8 mouse cellular contexts compared by ENCODE assay signal in the genomic region with DNA sequence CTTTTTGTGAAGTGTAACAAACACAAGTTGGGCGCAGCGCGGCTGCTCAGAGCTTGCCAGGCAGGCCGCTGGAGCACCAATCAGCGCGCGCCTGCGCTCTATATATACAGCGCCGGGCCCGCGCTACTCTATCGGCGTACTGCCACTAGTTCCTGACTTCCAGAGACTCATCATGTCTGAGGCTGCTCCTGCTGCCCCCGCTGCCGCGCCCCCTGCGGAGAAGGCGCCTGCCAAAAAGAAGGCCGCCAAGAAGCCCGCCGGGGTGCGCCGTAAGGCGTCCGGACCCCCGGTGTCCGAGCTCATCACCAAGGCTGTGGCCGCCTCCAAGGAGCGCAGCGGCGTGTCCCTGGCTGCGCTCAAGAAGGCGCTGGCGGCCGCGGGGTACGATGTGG. TPM values are rescaled to one million over a fixed set of nuclear protein-coding genes. Genes with fewer than 3 reads are reported as not detected.
DNase-seq lines count a peak whose midpoint lies in the region; ATAC-seq lines count a peak whose summit lies in the region.

Gene Hist1h1c, plus strand, starts transcription at position 132 of the 392 bp plus-strand sequence.

- peak; percentile 91 for DNase-seq in Muller cell, postnatal 12 days (ENCODE audit: inconsistent ontology term)
- DNase-seq in cerebellum, postnatal 10 days = peak; percentile 90
- DNase-seq in frontal cortex, postnatal 10 days (ENCODE audit: low spot score in 2 of 2) = peak; percentile 87 to 88
- DNase-seq in hindbrain, embryonic 11.5 days (ENCODE audit: low spot score) = peak; percentile 93
- DNase-seq in layer of hippocampus, postnatal 10 days (ENCODE audit: low spot score in 2 of 2) = peak; percentile 80 to 85
- DNase-seq in lung, postnatal 10 days = peak; percentile 94
- peak; percentile 94 for DNase-seq in ovary, postnatal 14 days (ENCODE audit: low spot score)
- peak; percentile 95 to 97 for DNase-seq in thymus, postnatal 10 days (ENCODE audit: low spot score in 2 of 2)

- H3K9me3 ChIP-seq in hindbrain, embryonic 11.5 days (ENCODE audit: control insufficient read depth, low read length) = no peaks in the 10 kb centered on the region

- H3K4me2 ChIP-seq in hindbrain, embryonic 11.5 days (replicated peaks; ENCODE audit: low read depth, low read length) = peak within 1 kb of the TSS; percentile 96

- no peaks in the 10 kb centered on the region for H3K36me3 ChIP-seq in hindbrain, embryonic 11.5 days (ENCODE audit: control insufficient read depth, insufficient read depth, low read length)

- H3K9ac ChIP-seq in hindbrain, embryonic 11.5 days (ENCODE audit: low read depth, low read length) = peak within 1 kb of the TSS; percentile 75

- ATAC-seq in hindbrain, embryonic 11.5 days (ENCODE audit: low FRiP score) = peak; percentile 95

- no peaks in the 10 kb centered on the region for H3K27me3 ChIP-seq in hindbrain, embryonic 11.5 days (ENCODE audit: control insufficient read depth, insufficient read depth, low read length)

- peak within 1 kb of the TSS; percentile 57 for H3K4me3 ChIP-seq in hindbrain, embryonic 11.5 days (ENCODE audit: low read depth, low read length)

- peak within 1 kb of the TSS; percentile 96 for H3K27ac ChIP-seq in hindbrain, embryonic 11.5 days (ENCODE audit: low read depth, low read length)

- 0 out of 2 replicates have a peak, but pooled peaks cover 3% of the 10 kb centered on the region for H3K4me1 ChIP-seq in hindbrain, embryonic 11.5 days (replicated peaks; ENCODE audit: control insufficient read depth, insufficient read depth, low read length)

- under 1% methylated on average over 27 of the region's 38 CpGs for WGBS in hindbrain, embryonic 11.5 days

RNA-seq across cellular contexts. Expression of gene Hist1h1c, which starts in this region (rescaled TPM):
- polyA plus RNA-seq in hindbrain, embryonic 11.5 days (2014; fragmentation: Nextera tagmentation; extraction: Ambion mirVana) = 14.9 and 16.7 TPM in 2 replicates
- total RNA-seq in layer of hippocampus, postnatal 10 days (2021) = 100 to 1,000 TPM in 1 of 2 experiments, 10 to 100 TPM in 1; 87.1 to 106 TPM

Comparison
In these comparisons a context has a peak if more than half of its experiments do, and no peak if none do; other contexts are left out.
1. Peak in every context shown above with its lines: DNase-seq, ATAC-seq, H3K4me3 ChIP-seq and H3K27ac ChIP-seq.